In the genomic region with DNA sequence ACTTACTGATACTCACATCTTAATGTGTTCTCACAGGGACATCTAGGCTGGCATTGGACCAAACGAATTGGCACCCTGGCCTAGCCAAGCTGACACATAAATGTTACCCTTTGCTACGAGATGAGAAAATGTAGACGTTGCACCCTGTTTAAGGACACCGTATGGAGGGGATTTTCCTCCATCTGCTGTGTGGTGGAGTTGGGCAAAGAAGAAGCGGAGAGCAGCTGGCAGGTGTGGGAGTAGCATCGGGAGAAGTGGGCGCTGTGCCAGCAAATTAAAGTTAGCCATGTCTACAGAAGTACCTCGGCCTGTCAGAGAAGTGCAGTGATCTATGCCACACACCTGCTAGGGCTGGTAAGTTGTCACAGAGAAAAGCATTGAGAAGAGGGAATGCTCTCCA, we compare ENCODE assay signal across 15 mouse cellular contexts. TPM values are rescaled to one million over a fixed set of nuclear protein-coding genes. Genes with fewer than 3 reads are reported as not detected.
DNase-seq lines count a peak whose midpoint lies in the region; ATAC-seq and TF ChIP-seq lines count a peak whose summit lies in the region.
"Had no signal": no experiment of that assay in that cellular context is flagged by ENCODE, and none has a peak within 500 bp of the region (broad histone marks: within the 10 kb centered on the region; RNA-seq: fewer than 3 reads in every experiment).

No protein-coding gene starts in this region.

- no peak for TF ChIP-seq CTCF in brain, embryonic 14.5 days (IDR thresholded peaks at IDR 0.05; ENCODE audit: borderline replicate concordance, extremely low read depth, insufficient read depth, insufficient read length)

- H3K4me1 ChIP-seq in forebrain, embryonic 14.5 days (ENCODE audit: control insufficient read depth, insufficient read depth, low read length) = peaks cover 23% of the 10 kb centered on the region
- H3K4me1 ChIP-seq in forebrain, embryonic 10.5 days = peaks cover 44% of the 10 kb centered on the region
- H3K4me1 ChIP-seq in liver, embryonic 11.5 days (replicated peaks; ENCODE audit: control insufficient read depth, insufficient read depth, low read length) = peaks cover 13% of the 10 kb centered on the region

- no peak overlapping the region for H3K9ac ChIP-seq in forebrain, embryonic 14.5 days (ENCODE audit: low read length)
- no peak overlapping the region for H3K9ac ChIP-seq in liver, embryonic 11.5 days (ENCODE audit: low read depth, low read length)
- H3K9ac ChIP-seq: hindbrain, embryonic 12.5 days; midbrain, embryonic 12.5 days; neural tube, embryonic 12.5 days had no signal

- H3K9me3 ChIP-seq in forebrain, embryonic 14.5 days (replicated peaks; ENCODE audit: control insufficient read depth, low read length) = no peaks in the 10 kb centered on the region
- no peaks in the 10 kb centered on the region; the same call in 1 of the 2 replicates for H3K9me3 ChIP-seq in forebrain, embryonic 10.5 days
- no peaks in the 10 kb centered on the region for H3K9me3 ChIP-seq in liver, embryonic 11.5 days (ENCODE audit: control insufficient read depth, low read length)
- H3K9me3 ChIP-seq: heart, embryonic 10.5 days; hindbrain, embryonic 12.5 days; midbrain, embryonic 12.5 days; neural tube, embryonic 12.5 days had no signal

- no peak for TF ChIP-seq POLR2A in brain, embryonic 14.5 days (IDR thresholded peaks at IDR 0.05; ENCODE audit: borderline replicate concordance, extremely low read depth, insufficient read depth, insufficient read length, poor library complexity, severe bottlenecking)

- peak; percentile 51 for DNase-seq in forebrain, embryonic 14.5 days (ENCODE audit: low spot score)
- DNase-seq in forebrain, embryonic 10.5 days (ENCODE audit: extremely low spot score, low spot score) = no peak
- peak; percentile 74 for DNase-seq in brain, embryonic 14.5 days (ENCODE audit: low read depth)
- peak; percentile 72 to 85 for DNase-seq in layer of hippocampus, adult 8-10 months (ENCODE audit: low spot score in 2 of 2)
- DNase-seq in left cerebral cortex, postnatal 14 days (ENCODE audit: low spot score in 2 of 2) = peak; percentile 85 to 88
- DNase-seq in thymus, adult 18-20 months = no peak
- DNase-seq in lung, postnatal 10 days = no peak
- no peak for DNase-seq in liver, embryonic 11.5 days (ENCODE audit: low spot score)
- DNase-seq: B cell, adult 2 months; lung, adult 2 months had no signal

- no peak overlapping the region for H3K4me3 ChIP-seq in forebrain, embryonic 14.5 days (ENCODE audit: low read depth, low read length)
- no peak overlapping the region for H3K4me3 ChIP-seq in forebrain, embryonic 10.5 days
- H3K4me3 ChIP-seq in liver, embryonic 11.5 days (ENCODE audit: low read depth, low read length) = no peak overlapping the region
- H3K4me3 ChIP-seq: heart, embryonic 10.5 days; hindbrain, embryonic 12.5 days; midbrain, embryonic 12.5 days; neural tube, embryonic 12.5 days had no signal

- ATAC-seq in forebrain, embryonic 14.5 days = peak; percentile 49; the same call in 1 of the 2 replicates
- no peak for ATAC-seq in liver, embryonic 11.5 days (replicated peaks; ENCODE audit: low FRiP score)
- ATAC-seq: activated CD4-positive, CD25-positive, alpha-beta regulatory T cell, adult 4 months had no signal

- H3K36me3 ChIP-seq in forebrain, embryonic 14.5 days (ENCODE audit: control insufficient read depth, insufficient read depth, low read length) = peaks cover 3% of the 10 kb centered on the region; the same call in 1 of the 2 replicates
- peaks cover 87% of the 10 kb centered on the region for H3K36me3 ChIP-seq in forebrain, embryonic 10.5 days (replicated peaks)
- no peaks in the 10 kb centered on the region for H3K36me3 ChIP-seq in liver, embryonic 11.5 days (ENCODE audit: control insufficient read depth, insufficient read depth, low read length)
- H3K36me3 ChIP-seq: heart, embryonic 10.5 days; hindbrain, embryonic 12.5 days had no signal

- no peak overlapping the region for H3K4me2 ChIP-seq in forebrain, embryonic 14.5 days (ENCODE audit: low read length)
- H3K4me2 ChIP-seq in liver, embryonic 11.5 days = no peak overlapping the region
- H3K4me2 ChIP-seq: hindbrain, embryonic 12.5 days; midbrain, embryonic 12.5 days; neural tube, embryonic 12.5 days had no signal

- no peak overlapping the region for H3K27ac ChIP-seq in forebrain, embryonic 14.5 days (ENCODE audit: low read depth, low read length)
- H3K27ac ChIP-seq in forebrain, embryonic 10.5 days = no peak overlapping the region
- no peak overlapping the region for H3K27ac ChIP-seq in liver, embryonic 11.5 days (ENCODE audit: low read depth, low read length)
- H3K27ac ChIP-seq: heart, embryonic 10.5 days; hindbrain, embryonic 12.5 days; midbrain, embryonic 12.5 days; neural tube, embryonic 12.5 days had no signal

- H3K27me3 ChIP-seq in forebrain, embryonic 14.5 days (replicated peaks; ENCODE audit: control insufficient read depth, insufficient read depth, low read length) = no peaks in the 10 kb centered on the region
- H3K27me3 ChIP-seq in forebrain, embryonic 10.5 days (ENCODE audit: poor library complexity, severe bottlenecking) = no peaks in the 10 kb centered on the region
- H3K27me3 ChIP-seq in liver, embryonic 11.5 days (replicated peaks; ENCODE audit: control insufficient read depth, insufficient read depth, low read length) = no peaks in the 10 kb centered on the region
- H3K27me3 ChIP-seq: hindbrain, embryonic 12.5 days; midbrain, embryonic 12.5 days; neural tube, embryonic 12.5 days had no signal

- intact Hi-C loops in left cerebral cortex, postnatal 14 days (cut with DNase I) = no loop called here

- WGBS in forebrain, embryonic 14.5 days = 59% methylated on average over 8 of the region's 8 CpGs
- WGBS in forebrain, embryonic 10.5 days = 94% methylated on average over 8 of the region's 8 CpGs
- WGBS in liver, embryonic 11.5 days = 81% methylated on average over 8 of the region's 8 CpGs

RNA-seq across cellular contexts. Expression of a gene that starts 25.7 kb away (rescaled TPM):
- polyA plus RNA-seq in forebrain, embryonic 14.5 days (2014; fragmentation: Nextera tagmentation; extraction: Ambion mirVana) = 36.6 and 45.8 TPM in 2 replicates
- polyA plus RNA-seq in forebrain, embryonic 10.5 days (2016; fragmentation: Nextera tagmentation; extraction: Ambion mirVana) = 97.0 and 102 TPM in 2 replicates
- polyA plus RNA-seq in brain, embryonic 14.5 days (2012; rRNA removed) = 17.0 and 22.1 TPM in 2 replicates
- total RNA-seq in layer of hippocampus, adult 8-10 months (2022) = 10 to 100 TPM; 22.4 to 27.3 (median 23.9) TPM
- total RNA-seq in left cerebral cortex, postnatal 14 days (2021) = 10 to 100 TPM; 14.7 to 20.9 TPM
- polyA plus RNA-seq in liver, embryonic 11.5 days (2014; fragmentation: Nextera tagmentation; extraction: Ambion mirVana) = 14.0 and 16.1 TPM in 2 replicates

Comparison
In these comparisons a context has a peak if more than half of its experiments do, and no peak if none do; other contexts are left out.
1. DNase-seq: peak in forebrain, embryonic 14.5 days (single experiment), brain, embryonic 14.5 days (single experiment), layer of hippocampus, adult 8-10 months (2 of 2) and left cerebral cortex, postnatal 14 days (2 of 2); none in forebrain, embryonic 10.5 days (single experiment), thymus, adult 18-20 months (0 of 2), lung, postnatal 10 days (single experiment) and liver, embryonic 11.5 days (single experiment).